Mouse (Mus musculus) liver, adult 2 months (tissue): ENCODE measurements around the gene Desi1. TPM values are rescaled to one million over a fixed set of nuclear protein-coding genes. Genes with fewer than 3 reads are reported as not detected.

Experiments
- DNase-seq: peaks from one replicate; pipeline ENCODE4 v3.0.0-alpha.2; 2011; ENCODE audit warnings: low read depth, low spot score; ENCODE audit errors: extremely low read depth
- H3K27ac ChIP-seq: fragments of 200-500 bp; replicated peaks from 2 replicates; pipeline ENCODE4 v1.5.1; 2012; ENCODE audit warnings: low read depth, mild to moderate bottlenecking, control low read depth, inconsistent platforms, low read length; ENCODE audit not compliant: insufficient read depth
- H3K27me3 ChIP-seq: fragments of 200-500 bp; 2 replicates; pipeline ENCODE4 v1.6.1; 2012; ENCODE audit warnings: mild to moderate bottlenecking, moderate library complexity, low read length, inconsistent platforms; ENCODE audit not compliant: control insufficient read depth, insufficient read depth
- H3K36me3 ChIP-seq: fragments of 200-500 bp; 2 replicates; pipeline ENCODE4 v1.6.1; 2012; ENCODE audit warnings: low read length, inconsistent platforms; ENCODE audit not compliant: control insufficient read depth, insufficient read depth
- H3K4me1 ChIP-seq: fragments of 200-500 bp; 2 replicates; pipeline ENCODE4 v1.6.1; 2011; ENCODE audit warnings: low read length; ENCODE audit not compliant: control insufficient read depth, insufficient read depth
- H3K4me3 ChIP-seq: fragments of 200-500 bp; 2 replicates; pipeline ENCODE4 v1.5.1; 2011; ENCODE audit warnings: low read depth, mild to moderate bottlenecking, control low read depth, low read length, moderate library complexity; ENCODE audit not compliant: insufficient read depth
- H3K79me2 ChIP-seq: fragments of 200-500 bp; 2 replicates; pipeline ENCODE4 v1.6.1; 2012; ENCODE audit warnings: inconsistent platforms, mild to moderate bottlenecking, low read length, moderate library complexity; ENCODE audit not compliant: control insufficient read depth, insufficient read depth
- H3K9ac ChIP-seq: fragments of 200-500 bp; 2 replicates; pipeline ENCODE4 v1.6.1; 2012; ENCODE audit warnings: low read depth, mild to moderate bottlenecking, control low read depth, inconsistent platforms, low read length
- CTCF ChIP-seq: fragments of 200-500 bp; IDR thresholded peaks from 2 replicates; pipeline ENCODE4 v1.5.1; 2011; ENCODE audit warnings: low read depth, low read length, control low read depth
- POLR2A ChIP-seq: fragments of 200-500 bp; IDR thresholded peaks from 2 replicates; pipeline ENCODE4 v1.6.1; 2011; ENCODE audit warnings: low read length, control low read depth; ENCODE audit not compliant: insufficient read depth; ENCODE audit errors: extremely low read depth
- WGBS: fragments of 180-500 bp; shearing (Covaris S2); methylation state at CpG from one replicate; pipeline ENCODE4 v1.1.7; 2018; 5-methylcytosine and 5-hydroxymethylcytosine counted together
- polyA plus RNA-seq: library from polyadenylated mRNA; depleted of rRNA; stranded (reverse); fragments of >200 nt; gene quantifications from 2 replicates; pipeline ENCODE4 v1.2.3, GENCODE M21; 2012
- total RNA-seq: library from RNA; depleted of rRNA; stranded (reverse); fragments of >200 nt; gene quantifications from 2 replicates; pipeline ENCODE4 v1.2.3, GENCODE M21; 2014

The Desi1 gene
- total and polyA plus RNA-seq, 2 experiments, result 6.6 to 31.1 TPM

- no peaks in the 10 kb centered on the region for H3K36me3 ChIP-seq
- DNase-seq, result peak; percentile 98
- no peak overlapping the region for H3K9ac ChIP-seq
- 12% methylated on average over 1 of the region's 1 CpGs for WGBS
- H3K79me2 ChIP-seq, result no peaks in the 10 kb centered on the region
- H3K4me1 ChIP-seq, result peaks cover 6% of the 10 kb centered on the region; the same call in 1 of the 2 replicates
- TF ChIP-seq CTCF, result no peak
- no peak for TF ChIP-seq POLR2A
- peaks cover 7% of the 10 kb centered on the region; the same call in 1 of the 2 replicates for H3K27me3 ChIP-seq
- no peak overlapping the region for H3K27ac ChIP-seq
- no peak overlapping the region for H3K4me3 ChIP-seq
These were observed 69.4 kb downstream of the Desi1 start for GRCm38 (mm10) chr15:81964262-81964661.

- H3K79me2 ChIP-seq, result no peaks in the 10 kb centered on the region
- no peaks in the 10 kb centered on the region for H3K36me3 ChIP-seq
- no peak overlapping the region for H3K9ac ChIP-seq
- H3K4me3 ChIP-seq, result no peak overlapping the region; the same call in 1 of the 2 replicates
- H3K4me1 ChIP-seq, result peaks cover 6% of the 10 kb centered on the region; the same call in 1 of the 2 replicates
- DNase-seq, result no peak
- TF ChIP-seq POLR2A, result no peak
- TF ChIP-seq CTCF, result no peak
- H3K27ac ChIP-seq, result no peak overlapping the region
- 4% methylated on average over 8 of the region's 8 CpGs for WGBS
- no peaks in the 10 kb centered on the region for H3K27me3 ChIP-seq
These were observed 72.6 kb downstream of the Desi1 start for GRCm38 (mm10) chr15:81961078-81961451.

GRCm38 (mm10) chr15:81960171-81961077, 73.2 kb downstream of the Desi1 start, which contains the start of gene Pmm1:
Pmm1 (minus strand) TSS chr15:81960930.
- Histone ChIP-seq H3K9ac (peak within 1 kb of the TSS; percentile 60), H3K79me2 (no peaks in the 10 kb centered on the region), H3K27ac (no peak within 1 kb of the TSS), H3K36me3 (no peaks in the 10 kb centered on the region), H3K27me3 (no peaks in the 10 kb centered on the region), H3K4me1 (peaks cover 6% of the 10 kb centered on the region; the same call in 1 of the 2 replicates), H3K4me3 (peak within 1 kb of the TSS; percentile 64)
- TF ChIP-seq POLR2A (no peak), CTCF (peak; percentile 87)
- peak; percentile 87 for DNase-seq
- WGBS, result 1% methylated on average over 76 of the region's 77 CpGs

- Histone ChIP-seq H3K36me3 (no peaks in the 10 kb centered on the region), H3K4me3 (no peak overlapping the region), H3K27ac (no peak overlapping the region), H3K79me2 (no peaks in the 10 kb centered on the region), H3K4me1 (0 out of 2 replicates have a peak, but pooled peaks cover 4% of the 10 kb centered on the region), H3K9ac (no peak overlapping the region), H3K27me3 (no peaks in the 10 kb centered on the region)
- WGBS, result 86% methylated on average over 3 of the region's 3 CpGs
- TF ChIP-seq POLR2A, result no peak
- TF ChIP-seq CTCF, result no peak
- no peak for DNase-seq
These were observed 74.8 kb downstream of the Desi1 start for GRCm38 (mm10) chr15:81958906-81959305.

- 87% methylated on average over 11 of the region's 11 CpGs for WGBS
- no peak for DNase-seq
- Histone ChIP-seq H3K4me1 (0 out of 2 replicates have a peak, but pooled peaks cover 4% of the 10 kb centered on the region), H3K36me3 (no peaks in the 10 kb centered on the region), H3K27me3 (no peaks in the 10 kb centered on the region), H3K79me2 (no peaks in the 10 kb centered on the region), H3K4me3 (no peak overlapping the region), H3K9ac (no peak overlapping the region), H3K27ac (no peak overlapping the region)
- no peak for TF ChIP-seq CTCF
- no peak for TF ChIP-seq POLR2A
These were observed 76.1 kb downstream of the Desi1 start for GRCm38 (mm10) chr15:81957598-81957997.
